Mouse (Mus musculus) urinary bladder, postnatal 10 days (tissue): ENCODE data around the gene AU022252.
A peak's percentile ranks its signal among the peaks of the same experiment; 100 is the strongest.

Source experiments
- DNase-seq: peaks from one replicate; pipeline ENCODE4 v3.0.0; 2022; ENCODE audit warnings: low spot score

AU022252 gene

GRCm38 (mm10) chr4:119244468-119245240 is 12.1 kb upstream of the AU022252 start:
- DNase-seq, result no peak

GRCm38 (mm10) chr4:119242571-119242970 is 10.1 kb upstream of the AU022252 start:
- DNase-seq, result no peak

- DNase-seq, result no peak
Measured at GRCm38 (mm10) chr4:119241664-119242063, 9.2 kb upstream of the AU022252 start.

- no peak for DNase-seq
Measured at GRCm38 (mm10) chr4:119239181-119239682, 6.7 kb upstream of the AU022252 start.

- no peak for DNase-seq
Measured at GRCm38 (mm10) chr4:119238661-119239060, 6.1 kb upstream of the AU022252 start.

GRCm38 (mm10) chr4:119234348-119234747 is 1.8 kb upstream of the AU022252 start:
- DNase-seq, result no peak

GRCm38 (mm10) chr4:119233256-119233901 is 867 bp upstream of the AU022252 start:
- no peak for DNase-seq

- no peak for DNase-seq
Measured at GRCm38 (mm10) chr4:119226751-119227150, 5.8 kb downstream of the AU022252 start.

- DNase-seq, result no peak
Measured at GRCm38 (mm10) chr4:119225719-119226118, 6.8 kb downstream of the AU022252 start.

GRCm38 (mm10) chr4:119224534-119224933 is 8.0 kb downstream of the AU022252 start:
- DNase-seq, result no peak

GRCm38 (mm10) chr4:119223696-119224095 is 8.8 kb downstream of the AU022252 start:
- DNase-seq, result no peak

- DNase-seq, result no peak
Measured at GRCm38 (mm10) chr4:119218169-119218568, 14.3 kb downstream of the AU022252 start, which contains the start of gene Tmem269. Gene Tmem269 (minus strand): TSS chr4:119218217.

GRCm38 (mm10) chr4:119216667-119217066 is 15.8 kb downstream of the AU022252 start:
- DNase-seq, result no peak

GRCm38 (mm10) chr4:119204672-119205071 is 27.8 kb downstream of the AU022252 start:
- no peak for DNase-seq

GRCm38 (mm10) chr4:119198105-119198504 is 34.4 kb downstream of the AU022252 start:
- no peak for DNase-seq

- no peak for DNase-seq
Measured at GRCm38 (mm10) chr4:119195582-119196320, 36.8 kb downstream of the AU022252 start.

GRCm38 (mm10) chr4:119194909-119195581 is 37.5 kb downstream of the AU022252 start, which contains the start of gene Svbp:
Gene Svbp (plus strand): TSS chr4:119195306.
- peak; percentile 66 for DNase-seq

- DNase-seq, result no peak
Measured at GRCm38 (mm10) chr4:119192757-119193156, 39.8 kb downstream of the AU022252 start.

- no peak for DNase-seq
Measured at GRCm38 (mm10) chr4:119191273-119191672, 41.2 kb downstream of the AU022252 start.

GRCm38 (mm10) chr4:119190618-119191017 is 41.9 kb downstream of the AU022252 start:
- DNase-seq, result no peak

- no peak for DNase-seq
Measured at GRCm38 (mm10) chr4:119189864-119190263, 42.6 kb downstream of the AU022252 start, which contains the start of gene Ermap. Gene Ermap (minus strand): TSS chr4:119190011.

- DNase-seq, result no peak
Measured at GRCm38 (mm10) chr4:119189392-119189791, 43.1 kb downstream of the AU022252 start.
